Mouse (Mus musculus): Measurements from ENCODE around the gene Wfikkn1.

Wfikkn1 gene

DNA sequence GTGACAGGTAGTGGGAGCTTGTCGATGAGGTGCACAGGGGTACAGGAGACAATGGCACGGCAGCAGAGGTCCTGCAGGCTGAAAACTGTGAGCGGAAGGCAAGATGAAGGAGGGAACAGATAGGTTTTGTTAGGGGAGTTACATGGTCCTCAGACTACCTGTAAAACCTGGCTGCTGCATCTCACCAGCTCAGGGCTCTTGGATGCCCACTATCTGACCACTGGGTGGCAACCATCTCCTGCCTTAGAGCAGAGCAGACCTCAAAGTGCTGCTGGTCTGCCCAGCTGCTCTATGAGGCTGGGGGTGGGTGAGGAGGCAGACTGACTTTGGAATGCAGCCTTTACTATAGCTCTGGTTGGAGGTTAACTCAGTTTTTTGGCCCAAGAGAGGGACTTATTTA, 3.2 kb upstream of the Wfikkn1 start:
- DNase-seq = no peak

DNA sequence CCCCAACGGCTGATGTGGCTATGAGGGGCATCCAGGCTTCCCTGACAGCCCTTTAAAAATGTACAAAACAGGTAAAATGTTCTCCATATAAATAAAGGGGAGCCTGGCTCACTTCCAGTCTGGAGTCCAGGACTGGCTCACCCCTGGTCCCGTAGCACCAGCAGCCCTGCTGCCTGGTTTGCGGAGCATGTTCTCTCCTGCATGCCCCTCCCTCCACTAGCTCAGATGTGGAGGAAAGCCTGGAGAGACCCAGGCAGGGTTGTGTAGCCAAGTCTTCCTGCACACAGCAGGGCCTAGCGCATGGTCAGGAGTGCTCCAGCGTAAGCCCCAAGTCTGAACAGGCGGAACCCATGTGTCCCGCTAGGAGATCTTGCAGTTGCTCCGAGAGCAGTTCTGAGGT, 2.6 kb upstream of the Wfikkn1 start:
- no peak for DNase-seq

DNA sequence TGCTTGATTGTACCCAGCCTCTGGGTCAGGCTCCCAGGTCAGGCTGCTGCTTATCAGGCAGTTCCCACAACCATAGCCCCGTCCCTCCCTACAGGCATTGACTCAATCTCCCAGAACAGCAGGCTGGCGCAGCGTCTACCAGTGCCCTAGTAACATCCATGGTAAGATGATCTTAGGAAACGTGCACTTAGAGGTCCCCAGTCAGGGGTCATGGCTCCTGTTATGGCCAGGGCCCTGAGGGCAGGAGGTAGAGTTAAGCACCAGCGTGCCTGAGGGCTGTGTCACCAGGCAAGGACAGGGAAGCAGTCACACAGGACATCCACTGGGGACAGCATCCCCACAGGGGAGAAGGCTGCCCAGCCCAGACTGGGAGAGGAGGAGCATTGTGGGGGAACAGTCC, 1.6 kb upstream of the Wfikkn1 start:
- no peak for DNase-seq

DNA sequence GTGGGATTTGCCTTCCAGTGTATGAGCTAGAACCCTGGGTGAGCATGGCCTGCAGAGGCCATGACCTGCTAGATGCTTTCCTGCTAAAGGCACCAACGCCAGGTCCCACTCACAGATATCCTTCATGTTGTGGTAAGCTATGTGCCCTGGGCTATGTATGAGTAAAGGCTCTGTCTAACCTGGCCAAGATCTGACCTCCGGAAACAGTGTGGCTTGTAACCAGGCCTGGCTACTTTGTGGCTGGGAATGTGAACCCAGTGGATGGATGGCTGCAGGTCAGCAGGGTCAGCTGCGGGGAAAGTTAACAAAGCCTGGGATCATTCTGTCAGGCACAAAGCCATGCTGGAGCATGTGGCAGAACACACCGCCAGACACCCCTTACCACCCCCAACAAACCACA, 1.0 kb upstream of the Wfikkn1 start:
- DNase-seq = no peak

DNA sequence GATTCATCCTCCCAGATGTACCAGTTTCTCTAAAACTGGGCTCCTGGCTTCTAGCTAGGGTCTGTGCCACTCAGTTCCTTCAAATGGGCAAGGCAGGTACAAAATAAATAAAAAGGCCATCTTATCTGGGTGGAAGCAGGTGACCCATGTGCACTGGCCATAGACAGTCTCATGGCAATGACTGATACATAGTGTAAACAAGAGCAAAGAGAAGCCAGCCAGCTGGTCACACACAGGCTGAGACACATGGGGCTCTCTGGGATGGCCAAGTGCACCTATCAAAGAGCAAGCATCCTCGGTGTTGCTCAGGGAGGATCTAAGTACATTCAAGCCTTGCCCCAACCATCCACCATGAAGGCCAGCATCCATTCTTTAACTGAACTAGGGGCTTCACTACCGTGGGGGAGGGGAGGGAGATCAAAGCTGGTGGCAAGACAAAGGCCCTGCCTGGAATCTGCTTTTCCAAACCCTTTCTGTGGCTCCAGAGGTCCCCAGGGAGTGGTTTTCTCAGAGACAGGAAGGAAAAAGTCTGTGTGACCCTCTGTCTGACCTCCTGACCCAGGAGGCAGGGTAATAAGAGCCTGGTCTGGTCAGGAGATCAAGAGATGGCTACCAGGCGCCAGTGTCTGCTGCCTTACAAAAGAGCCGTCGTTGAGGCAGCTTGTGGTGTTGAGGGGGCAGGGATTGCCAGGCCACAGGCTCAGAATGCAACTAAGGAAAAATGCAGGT, 419 bp upstream of the Wfikkn1 start:
- peak in 1 of 2 experiments; percentile 36 for DNase-seq

DNA sequence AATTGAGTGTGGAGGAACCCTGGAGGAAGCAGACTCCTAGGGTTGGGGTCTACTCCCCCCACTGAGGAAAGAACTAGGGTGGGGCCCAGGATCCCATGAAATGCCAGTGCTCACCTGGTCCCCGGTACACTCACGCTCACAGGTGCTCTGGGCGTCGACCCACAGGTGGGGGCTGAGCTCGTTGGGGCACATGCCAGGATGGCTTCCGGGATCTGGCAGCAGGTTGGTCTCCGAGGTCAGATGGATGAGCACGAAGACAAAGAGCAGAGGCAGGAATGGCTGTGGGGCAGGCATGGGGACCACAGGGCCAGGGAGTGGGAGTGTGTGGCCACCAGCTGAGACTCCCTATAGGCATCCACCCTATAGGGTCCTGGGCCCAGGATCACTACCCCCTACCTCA, 908 bp downstream of the Wfikkn1 start:
- DNase-seq = no peak

DNA sequence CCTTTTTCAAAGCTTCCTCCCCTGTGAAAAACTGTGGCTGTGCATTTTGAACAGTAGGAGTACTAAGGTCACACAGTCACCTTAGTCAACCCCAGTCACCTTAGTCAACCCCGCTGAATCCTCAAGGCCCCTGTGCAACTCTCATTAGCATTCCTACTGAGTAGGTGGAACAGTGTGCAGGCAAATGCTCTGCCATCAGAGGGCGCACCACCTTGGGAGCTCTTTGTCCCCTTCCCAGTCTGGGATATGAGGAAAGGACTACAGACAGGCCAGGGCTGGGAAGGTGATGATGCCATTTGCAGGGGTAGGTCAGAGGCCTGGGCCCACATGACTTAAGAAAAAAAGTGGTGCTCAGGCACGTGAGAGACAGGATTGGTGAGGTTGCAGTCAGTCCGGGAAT, 1.4 kb downstream of the Wfikkn1 start:
- peak; percentile 85 to 88 for DNase-seq

DNA sequence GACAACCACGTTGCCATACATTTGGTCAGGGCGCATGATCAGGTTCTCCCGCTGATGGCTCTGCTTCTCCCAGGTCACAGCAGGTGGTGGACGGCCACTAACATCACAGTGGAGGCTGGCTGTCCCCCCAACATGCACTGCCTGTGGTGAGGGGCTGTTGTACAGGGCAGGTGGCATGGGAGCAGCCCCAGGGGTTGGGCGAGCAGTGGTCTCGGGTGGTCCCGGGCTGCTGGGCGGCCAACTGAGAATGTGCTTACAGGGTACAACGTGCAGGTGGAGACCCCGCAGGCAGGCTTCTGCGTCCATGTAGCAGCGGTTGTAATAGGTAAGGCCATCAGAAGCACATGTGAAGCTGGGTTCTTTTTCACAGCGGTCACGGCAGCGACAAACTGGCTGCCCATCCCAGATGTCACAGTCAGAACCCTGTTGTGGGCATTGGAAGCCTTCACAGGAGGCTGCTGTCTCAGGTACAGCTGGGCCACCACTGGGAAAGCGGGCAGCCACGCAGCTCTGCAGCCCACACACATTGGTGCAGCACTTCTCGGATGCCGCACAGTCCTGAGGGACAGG, 2.0 kb downstream of the Wfikkn1 start:
- DNase-seq = peak in 1 of 2 experiments; percentile 13

DNA sequence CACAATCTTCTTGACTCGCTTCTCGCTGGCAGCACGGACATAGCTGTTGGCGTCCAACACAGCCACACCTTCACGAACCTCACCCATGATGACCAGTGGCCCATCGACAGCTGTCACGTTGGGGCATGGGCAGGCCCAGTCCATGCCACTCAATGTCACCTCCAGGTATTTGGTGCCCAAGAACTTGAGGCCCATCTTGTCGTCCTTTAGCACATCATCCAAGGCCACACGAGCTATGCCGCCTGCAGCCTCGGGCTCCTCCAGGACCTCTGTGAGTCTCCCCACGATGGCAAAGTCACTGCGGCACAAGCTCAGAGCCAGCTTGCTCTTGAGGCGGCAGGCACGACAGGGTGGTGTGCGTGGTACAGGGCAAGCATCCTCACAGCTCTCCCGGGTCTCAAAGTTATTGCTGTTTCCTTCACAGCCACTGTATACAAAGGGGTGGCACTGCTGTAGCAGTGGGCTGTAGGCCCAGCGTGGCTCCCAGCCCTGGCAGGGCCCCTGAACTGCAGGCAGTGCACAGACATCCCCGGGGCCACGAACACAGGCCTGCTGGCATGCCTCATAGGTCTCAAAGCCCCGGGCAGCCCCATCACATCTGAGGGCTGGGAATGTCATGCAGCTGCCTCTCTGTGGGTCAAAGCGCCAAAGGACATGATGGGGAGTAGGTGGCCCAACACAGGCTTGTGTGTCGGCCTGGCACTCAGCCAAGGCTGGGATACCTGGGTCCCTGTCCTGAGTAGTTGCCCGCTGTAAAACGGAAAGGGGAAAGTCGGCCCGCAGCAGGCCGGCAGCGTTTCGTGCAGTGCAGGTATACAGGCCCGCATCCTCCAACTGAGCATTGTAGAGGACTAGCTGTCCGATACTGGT, 2.7 kb downstream of the Wfikkn1 start:
- peak in 1 of 2 experiments; percentile 23 for DNase-seq

DNA sequence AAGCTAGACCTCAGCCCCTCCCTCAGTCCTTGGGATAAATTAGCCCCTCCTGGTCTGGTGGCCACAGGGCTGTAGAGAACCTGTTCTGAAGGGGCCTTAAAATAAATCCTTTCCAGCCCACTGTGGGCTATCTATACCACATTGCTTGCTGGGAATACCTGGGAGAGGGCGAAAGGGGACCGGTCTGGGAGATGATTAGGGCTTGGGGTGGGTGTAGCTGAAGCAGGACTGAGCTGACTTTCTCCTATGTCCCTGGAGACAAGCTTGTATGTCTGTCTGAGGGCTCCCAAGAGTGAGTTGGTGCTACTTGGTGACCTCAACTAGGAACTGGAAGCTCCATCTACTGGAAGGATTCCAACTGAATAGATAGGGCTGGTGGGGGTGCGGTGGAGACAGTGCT, 3.6 kb downstream of the Wfikkn1 start:
- DNase-seq = no peak

DNA sequence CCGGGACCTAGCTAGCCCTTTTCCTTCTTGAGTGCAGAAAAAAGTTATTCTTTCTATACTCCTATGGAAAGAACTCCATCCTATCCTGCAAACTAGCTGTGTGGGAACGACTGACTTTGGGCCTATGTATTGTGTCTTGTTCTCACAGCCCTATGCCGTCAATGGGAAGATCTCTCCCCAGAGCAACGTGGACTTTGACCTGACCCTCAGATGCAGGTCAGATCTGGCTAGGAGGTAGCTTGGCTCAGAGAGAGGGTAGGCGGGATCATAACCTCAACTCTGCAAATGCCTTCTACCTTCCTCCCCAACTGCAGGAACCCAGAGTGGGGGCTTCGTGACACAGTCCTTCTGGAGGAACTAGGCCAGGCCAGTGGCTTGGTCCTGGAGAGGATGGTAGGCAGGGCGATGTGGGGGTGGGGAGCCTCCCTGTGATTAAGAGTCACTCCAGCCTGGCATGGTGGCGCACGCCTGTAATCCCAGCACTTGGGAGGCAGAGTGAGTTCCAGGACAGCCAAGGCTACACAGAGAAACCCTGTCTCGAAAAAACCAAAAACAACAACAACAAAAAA, 4.2 kb downstream of the Wfikkn1 start:
- peak; percentile 81 to 83 for DNase-seq

DNA sequence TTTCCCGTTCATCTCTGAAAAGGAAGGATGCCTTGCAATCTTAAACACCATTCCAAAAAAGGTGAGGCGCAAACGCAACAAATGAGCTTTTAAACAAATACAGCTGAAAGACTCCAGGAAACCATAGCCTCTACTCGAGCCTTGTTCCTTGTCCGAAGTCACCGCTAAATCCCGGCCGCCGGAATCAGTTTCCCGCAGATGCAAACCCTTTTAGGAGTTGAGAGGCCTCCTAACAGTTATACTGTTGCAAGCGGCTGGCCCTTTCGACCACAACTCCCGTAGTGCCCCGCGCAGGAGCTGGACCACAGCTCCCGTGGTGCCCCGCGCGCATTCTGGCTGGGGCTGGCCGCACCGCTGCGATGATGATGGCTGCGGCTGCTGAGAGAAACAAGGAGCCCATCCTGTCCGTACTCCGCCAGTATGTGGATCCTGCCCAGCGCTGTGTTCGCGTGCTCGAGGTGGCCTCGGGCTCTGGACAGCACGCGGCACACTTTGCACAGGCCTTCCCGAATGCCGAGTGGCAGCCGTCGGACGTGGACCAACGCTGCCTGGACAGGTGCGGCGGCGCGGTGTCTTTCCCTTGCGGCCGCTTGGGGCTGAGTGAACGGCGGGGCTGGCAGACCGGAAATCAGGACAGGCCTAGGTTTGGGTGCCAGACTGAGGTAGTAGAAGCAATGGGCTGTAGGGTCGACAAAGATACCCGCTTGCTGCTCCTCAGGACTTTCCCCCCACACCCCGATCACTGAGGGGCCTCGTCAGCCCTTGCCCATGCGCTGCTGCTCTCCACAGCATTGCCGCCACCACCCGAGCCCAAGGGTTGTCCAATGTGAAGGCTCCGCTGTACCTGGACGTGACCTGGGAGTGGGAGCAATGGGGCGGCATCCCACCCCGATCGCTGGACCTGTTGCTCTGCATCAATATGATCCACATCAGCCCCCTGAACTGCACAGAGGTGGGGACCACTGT, 5.2 kb downstream of the Wfikkn1 start:
- DNase-seq = peak; percentile 85 to 90

DNA sequence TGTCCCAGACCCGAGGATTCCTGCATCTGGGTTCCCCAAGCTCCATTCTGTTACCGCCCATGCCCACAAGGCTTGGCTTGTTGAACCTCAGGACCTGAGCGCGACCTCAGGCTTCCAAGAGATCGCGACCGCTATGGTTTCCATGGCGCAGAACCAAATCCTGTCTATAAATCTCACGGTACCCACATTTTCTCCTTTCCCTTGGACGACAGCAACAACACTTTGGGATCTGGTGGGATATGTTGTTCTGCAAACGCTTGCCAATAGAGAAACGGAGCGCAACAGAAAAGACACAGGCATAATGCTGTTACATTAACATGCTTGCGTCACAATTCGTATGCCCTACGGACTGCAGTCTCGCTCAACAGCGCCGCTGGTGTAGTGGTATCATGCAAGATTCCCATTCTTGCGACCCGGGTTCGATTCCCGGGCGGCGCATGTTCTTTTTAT, 5.9 kb downstream of the Wfikkn1 start, which contains the start of gene Mettl26:
Gene Mettl26, plus strand, starts transcription at position 354 of the 450 bp plus-strand sequence.
- DNase-seq = peak; percentile 88 to 95

DNA sequence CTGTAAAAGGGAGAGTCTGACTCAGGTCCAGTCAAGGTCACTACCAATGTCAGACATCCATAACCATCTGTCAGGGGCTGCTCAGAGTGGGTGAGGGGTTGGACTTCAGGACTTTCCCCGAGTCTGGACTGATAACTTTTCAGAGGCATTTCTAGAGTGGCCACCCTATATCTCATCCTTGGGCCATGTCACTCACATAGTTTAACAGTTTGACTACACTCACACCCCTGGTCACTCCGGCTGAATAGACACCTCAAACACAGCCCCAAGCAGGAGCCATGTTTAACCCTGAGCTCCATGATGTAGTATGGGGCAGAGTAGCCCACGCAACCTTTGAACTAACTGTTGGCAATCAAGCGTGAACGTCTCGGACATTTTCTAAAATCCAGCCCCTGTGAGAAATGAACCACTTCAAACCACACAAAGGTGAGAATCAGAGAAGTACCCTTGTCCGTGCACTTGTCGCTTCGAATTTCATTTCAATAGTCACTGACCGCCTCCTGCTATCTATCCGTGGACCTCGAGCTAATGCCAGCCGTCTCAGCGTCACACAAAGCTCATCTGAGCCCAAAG, 6.4 kb downstream of the Wfikkn1 start:
- DNase-seq = peak in 1 of 2 experiments; percentile 66

DNA sequence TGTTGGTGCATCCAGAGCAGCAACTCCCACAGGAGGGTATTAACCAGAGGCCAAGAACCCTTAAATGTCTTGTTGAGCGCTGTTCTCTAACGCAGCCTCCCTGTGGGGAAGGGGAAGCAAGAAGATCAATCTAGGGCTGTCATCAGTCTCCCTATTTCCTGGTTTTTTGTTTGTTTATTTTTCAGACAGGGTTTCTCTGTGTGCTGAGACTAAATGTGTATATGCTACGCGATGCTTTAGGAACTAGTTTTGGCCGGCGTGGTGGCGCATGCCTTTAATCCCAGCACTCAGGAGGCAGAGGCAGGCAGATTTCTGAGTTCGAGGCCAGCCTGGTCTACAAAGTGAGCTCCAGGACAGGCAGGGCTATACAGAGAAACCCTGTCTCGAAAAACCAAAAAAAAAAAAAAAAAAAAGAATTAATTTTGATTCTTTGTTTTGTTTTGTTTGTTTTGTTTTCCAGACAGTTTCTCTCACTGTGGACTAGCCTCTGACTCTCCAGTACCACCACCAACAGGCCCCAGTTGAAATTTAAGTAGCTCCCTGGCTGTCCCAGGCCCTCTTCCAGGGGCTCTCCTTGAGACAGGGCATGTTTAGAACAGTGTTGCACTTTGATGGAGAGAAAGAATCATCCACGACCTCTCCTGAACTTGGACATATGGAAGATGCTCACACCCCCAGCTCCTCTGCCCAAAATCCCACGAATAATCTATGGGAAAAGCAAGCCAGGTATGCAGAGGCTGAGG, 7.1 kb downstream of the Wfikkn1 start:
- DNase-seq = no peak

DNA sequence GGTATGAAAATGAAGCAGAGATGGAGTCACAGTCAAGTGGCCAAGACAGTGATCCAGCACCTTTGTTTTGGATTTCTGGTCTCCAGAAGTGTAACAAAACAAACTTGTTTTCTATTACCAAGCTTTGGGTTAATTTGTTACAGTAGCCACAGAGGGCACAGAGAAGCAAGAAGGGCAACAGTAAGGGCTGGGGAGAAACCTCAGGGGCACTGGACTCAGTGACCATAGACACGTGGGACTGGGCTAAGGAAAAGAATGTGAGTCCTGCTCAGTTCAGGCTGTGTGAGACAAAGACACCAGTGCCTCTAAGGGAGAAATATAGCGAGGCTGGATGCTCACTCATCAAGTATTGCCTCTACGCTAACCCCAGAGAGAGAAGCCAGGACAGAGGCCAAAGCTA, 8.0 kb downstream of the Wfikkn1 start:
- DNase-seq = peak in 1 of 2 experiments; percentile 67

DNA sequence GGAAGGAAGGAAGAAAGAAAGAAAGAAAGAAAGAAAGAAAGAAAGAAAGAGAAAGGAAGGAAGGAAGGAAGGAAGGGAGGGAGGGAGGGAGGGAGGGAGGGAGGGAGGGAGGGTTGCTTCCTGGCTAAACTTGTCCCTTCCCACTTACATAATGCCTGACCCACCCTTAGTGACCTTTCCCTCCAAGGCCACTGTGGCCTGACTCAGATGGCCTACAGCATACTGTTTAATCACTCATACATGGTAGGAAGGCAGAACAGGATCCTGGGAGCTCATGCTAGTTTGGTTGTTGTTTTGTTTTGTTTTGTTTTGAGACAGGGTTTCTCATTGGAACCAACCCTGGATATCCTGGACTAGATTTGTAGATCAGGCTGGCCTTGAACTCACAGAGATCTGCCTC, 9.1 kb downstream of the Wfikkn1 start:
- DNase-seq = peak in 1 of 2 experiments; percentile 19

DNA sequence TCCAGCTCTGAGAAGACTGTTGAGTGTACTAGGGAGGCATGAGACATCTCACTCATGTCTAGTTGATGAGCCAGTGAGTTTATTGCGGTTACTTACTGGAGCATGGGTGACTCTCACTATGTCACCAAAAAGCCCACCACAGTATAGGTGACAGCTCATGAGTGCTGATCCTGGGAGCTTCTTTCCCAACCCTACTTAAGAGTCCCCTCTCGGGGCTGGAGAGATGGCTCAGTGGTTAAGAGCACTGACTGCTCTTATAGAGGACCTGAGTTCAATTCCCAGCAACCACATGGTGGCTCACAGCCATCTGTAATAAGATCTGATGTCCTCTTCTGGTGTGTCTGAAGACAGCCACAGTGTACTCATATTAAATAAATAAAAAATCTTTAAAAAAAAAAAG, 10.7 kb downstream of the Wfikkn1 start:
- DNase-seq = no peak

DNA sequence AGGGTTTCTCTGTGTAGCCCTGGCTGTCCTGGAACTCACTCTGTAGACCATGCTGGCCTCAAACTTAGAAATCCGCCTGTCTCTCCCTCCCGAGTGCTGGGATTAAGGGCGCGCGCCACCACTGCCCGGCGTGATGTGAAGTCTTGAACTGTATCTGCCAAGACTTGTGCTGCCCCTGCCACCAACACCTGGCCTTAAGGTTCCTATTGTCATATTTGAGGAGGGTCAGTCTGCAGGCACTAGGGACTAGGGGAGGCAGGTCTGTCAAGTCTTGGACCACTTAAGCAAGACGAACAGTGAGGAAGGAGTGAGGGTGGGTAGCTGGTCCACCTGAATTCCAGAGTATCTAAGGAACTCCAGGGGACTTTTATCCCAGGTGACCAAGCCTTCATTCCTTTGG, 11.2 kb downstream of the Wfikkn1 start:
- no peak for DNase-seq

DNA sequence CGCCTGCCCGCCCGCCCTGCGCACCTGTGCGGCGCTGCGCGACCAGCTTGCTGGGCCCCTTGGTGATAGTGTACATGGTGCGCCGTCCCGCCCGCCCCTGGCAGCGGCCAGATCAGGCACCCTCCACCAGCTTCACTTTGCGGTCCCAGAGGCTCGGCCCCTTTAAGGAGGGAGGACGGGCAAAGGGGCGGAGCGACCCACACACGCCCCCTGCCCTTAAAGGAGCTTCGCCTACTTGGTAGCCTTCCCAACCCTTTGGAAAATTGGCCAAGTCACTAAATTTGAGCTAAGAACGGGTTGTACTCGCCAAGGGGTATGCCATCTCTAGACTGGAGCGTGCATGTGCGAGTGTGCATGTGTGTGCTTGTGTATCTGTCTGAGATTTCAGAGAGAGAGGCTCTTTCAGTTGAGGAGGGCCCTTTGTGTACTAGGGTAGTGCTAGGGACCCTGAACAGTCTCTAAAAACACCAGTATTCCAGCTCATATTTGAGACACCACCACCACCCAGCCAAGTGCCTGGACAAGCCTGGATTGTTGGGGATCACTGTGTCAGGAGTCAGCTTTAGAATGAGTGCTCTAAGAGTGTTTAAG, 12.0 kb downstream of the Wfikkn1 start, which contains the start of gene Mcrip2:
Gene Mcrip2, minus strand, starts transcription at position 164 of the 591 bp plus-strand sequence.
- peak; percentile 90 to 91 for DNase-seq
